Comparison of ENCODE assay signal across 15 mouse cellular contexts in the genomic region with DNA sequence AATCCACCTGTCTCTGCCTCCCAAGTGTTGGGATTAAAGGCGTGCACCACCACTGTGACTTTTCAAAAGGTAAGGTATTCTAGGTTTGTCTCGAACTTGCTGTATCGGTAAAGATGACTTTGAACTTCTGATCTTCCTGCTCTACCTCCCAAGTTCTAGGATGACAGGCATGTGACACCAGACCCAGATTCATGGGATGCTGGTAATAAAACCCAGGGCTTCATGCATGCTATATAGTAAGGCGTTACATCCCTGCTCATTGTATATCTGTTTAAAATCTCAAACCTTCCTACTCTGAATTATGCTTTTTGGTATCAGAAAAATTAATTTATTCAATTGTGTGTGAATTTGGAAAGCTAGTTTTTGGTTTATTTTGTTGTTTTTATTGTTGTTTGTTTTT.
"Had no signal": no experiment of that assay in that cellular context is flagged by ENCODE, and none has a peak within 500 bp of the region (broad histone marks: within the 10 kb centered on the region; RNA-seq: fewer than 3 reads in every experiment).

No protein-coding gene starts in this region.

- DNase-seq: retina, postnatal 1 day; right cerebral cortex, adult 18-20 months; right cerebral cortex, postnatal 14 days; right cerebral cortex, postnatal 25 days; right cerebral cortex, postnatal 4 days; spleen, adult 18-20 months; thymus, adult 18-20 months; thymus, adult 2 months; thymus, postnatal 14 days; thymus, postnatal 25 days; thymus, postnatal 36 days; thymus, postnatal 4 days had no signal

- H3K27ac ChIP-seq: neural tube, embryonic 13.5 days; stomach, embryonic 15.5 days; stomach, postnatal 0 days had no signal

- H3K4me1 ChIP-seq: neural tube, embryonic 13.5 days; stomach, embryonic 15.5 days had no signal

- H3K9me3 ChIP-seq: neural tube, embryonic 13.5 days; stomach, embryonic 15.5 days had no signal

- H3K4me3 ChIP-seq: neural tube, embryonic 13.5 days; stomach, embryonic 15.5 days had no signal

- H3K27me3 ChIP-seq: neural tube, embryonic 13.5 days; stomach, embryonic 15.5 days had no signal

- H3K4me2 ChIP-seq: neural tube, embryonic 13.5 days; stomach, embryonic 15.5 days had no signal

- H3K9ac ChIP-seq: neural tube, embryonic 13.5 days; stomach, embryonic 15.5 days had no signal
